8 mouse cellular contexts compared by ENCODE assay signal in genomic region chr5:38479908-38480725, GRCm38 (mm10). TPM values are rescaled to one million over a fixed set of nuclear protein-coding genes. Genes with fewer than 3 reads are reported as not detected.
DNase-seq lines count a peak whose midpoint lies in the region; ATAC-seq and TF ChIP-seq lines count a peak whose summit lies in the region.

No protein-coding gene starts in this region.

- H3K36me3 ChIP-seq in embryonic facial prominence, embryonic 14.5 days (ENCODE audit: control insufficient read depth, insufficient read depth, low read length): no peaks in the 10 kb centered on the region
- no peaks in the 10 kb centered on the region for H3K36me3 ChIP-seq in heart, postnatal 0 days (replicated peaks; ENCODE audit: control insufficient read depth, insufficient read depth, low read length)
- H3K36me3 ChIP-seq in macrophage (ENCODE audit: inconsistent target): peaks cover 15% of the 10 kb centered on the region; the same call in 1 of the 2 replicates

- H3K79me2 ChIP-seq in macrophage (ENCODE audit: inconsistent target): peaks cover 13% of the 10 kb centered on the region

- H3K27me3 ChIP-seq in embryonic facial prominence, embryonic 14.5 days (replicated peaks; ENCODE audit: control insufficient read depth, insufficient read depth, low read length): no peaks in the 10 kb centered on the region
- H3K27me3 ChIP-seq in heart, postnatal 0 days (ENCODE audit: control insufficient read depth, insufficient read depth, low read length): no peaks in the 10 kb centered on the region

- TF ChIP-seq EP300 in heart, postnatal 0 days (IDR thresholded peaks at IDR 0.05; ENCODE audit: low read depth): no peak

- ATAC-seq in embryonic facial prominence, embryonic 14.5 days (ENCODE audit: low read depth): peak; percentile 51; the same call in 1 of the 2 replicates
- peak; percentile 80 for ATAC-seq in heart, postnatal 0 days (ENCODE audit: insufficient read depth, low read depth)

- TF ChIP-seq CTCF in heart, postnatal 0 days (IDR thresholded peaks at IDR 0.05; ENCODE audit: low read depth): no peak

- peak overlapping the region; percentile 53 for H3K4me2 ChIP-seq in embryonic facial prominence, embryonic 14.5 days (ENCODE audit: low read depth, low read length)
- peak overlapping the region; percentile 66 for H3K4me2 ChIP-seq in heart, postnatal 0 days (ENCODE audit: low read depth, low read length)

- H3K9me3 ChIP-seq in embryonic facial prominence, embryonic 14.5 days (ENCODE audit: control insufficient read depth, low read length): no peaks in the 10 kb centered on the region
- no peaks in the 10 kb centered on the region for H3K9me3 ChIP-seq in heart, postnatal 0 days (replicated peaks; ENCODE audit: control insufficient read depth, low read length)

- peak overlapping the region; percentile 29 for H3K4me3 ChIP-seq in embryonic facial prominence, embryonic 14.5 days (ENCODE audit: low read depth, low read length)
- peak overlapping the region; percentile 45 for H3K4me3 ChIP-seq in heart, postnatal 0 days (ENCODE audit: low read depth, low read length)
- peak overlapping the region; percentile 65 for H3K4me3 ChIP-seq in macrophage (ENCODE audit: inconsistent target)

- H3K9ac ChIP-seq in embryonic facial prominence, embryonic 14.5 days (ENCODE audit: low read depth, low read length): peak overlapping the region; percentile 41; the same call in 1 of the 2 replicates
- H3K9ac ChIP-seq in heart, postnatal 0 days (replicated peaks; ENCODE audit: low read depth, low read length): peak overlapping the region; percentile 26; the same call in 1 of the 2 replicates

- WGBS in embryonic facial prominence, embryonic 14.5 days: 21% methylated on average over 20 of the region's 22 CpGs
- 24% methylated on average over 22 of the region's 22 CpGs for WGBS in heart, postnatal 0 days
- 30% methylated on average over 20 of the region's 22 CpGs for WGBS in macrophage (ENCODE audit: missing documents)

- 0 out of 2 replicates have a peak overlapping the region, but pooled peaks have one; percentile 8 for H3K27ac ChIP-seq in embryonic facial prominence, embryonic 14.5 days (replicated peaks; ENCODE audit: low read depth, low read length)
- peak overlapping the region; percentile 67 for H3K27ac ChIP-seq in heart, postnatal 0 days (ENCODE audit: low read depth)
- peak overlapping the region; percentile 84 for H3K27ac ChIP-seq in macrophage

- DNase-seq in CD4-positive, CD25-positive, alpha-beta regulatory T cell, adult 2 months (ENCODE audit: low read depth, low spot score): peak; percentile 83
- peak; percentile 76 for DNase-seq in adrenal gland, postnatal 25 days
- peak; percentile 79 for DNase-seq in embryonic facial prominence, embryonic 14.5 days (ENCODE audit: low spot score)
- peak; percentile 71 for DNase-seq in heart, postnatal 0 days (ENCODE audit: low spot score)
- DNase-seq in kidney, postnatal 14 days: peak; percentile 91
- peak; percentile 65 for DNase-seq in retina, postnatal 1 day
- DNase-seq in right cerebral cortex, postnatal 14 days: no peak

- H3K4me1 ChIP-seq in embryonic facial prominence, embryonic 14.5 days (ENCODE audit: control insufficient read depth, insufficient read depth, low read length): peaks cover 11% of the 10 kb centered on the region
- H3K4me1 ChIP-seq in heart, postnatal 0 days (ENCODE audit: control insufficient read depth, insufficient read depth): peaks cover 9% of the 10 kb centered on the region; the same call in 1 of the 2 replicates

RNA-seq across cellular contexts. Expression of gene Slc2a9, which starts 22.8 kb away (rescaled TPM):
- 2.7 and 2.8 TPM in 2 replicates for total RNA-seq in adrenal gland, postnatal 25 days (2021)
- polyA plus RNA-seq in embryonic facial prominence, embryonic 14.5 days (2014; fragmentation: Nextera tagmentation; extraction: Ambion mirVana): 0.56 and 0.76 TPM in 2 replicates
- 0.23 and 4.3 TPM in 2 replicates for total RNA-seq in heart, postnatal 0 days (2014; rRNA removed; ENCODE audit: low replicate concordance)
- 0.61 and 0.74 TPM in 2 replicates for polyA plus RNA-seq in heart, postnatal 0 days (2015; fragmentation: Nextera tagmentation; extraction: Ambion mirVana)
- 10 to 100 TPM in 21 of 26 experiments, 1 to 10 TPM in 5; 1.5 to 89.4 (median 23.4) TPM for total RNA-seq in macrophage (2018; cell fraction: chromatin; rRNA removed)
- 10 to 100 TPM in 17 of 26 experiments, 1 to 10 TPM in 9; 7.1 to 29.1 (median 12.3) TPM for total RNA-seq in macrophage (2018; cell fraction: cytosol; rRNA removed)
- 10 to 100 TPM in 21 of 26 experiments, 1 to 10 TPM in 5; 4.9 to 50.8 (median 19.6) TPM for total RNA-seq in macrophage (2018; cell fraction: nucleus; rRNA removed)
- 8.5 to 10.7 TPM (median 9.2 TPM) in 3 replicates for polyA plus RNA-seq in macrophage (2018)

Comparison
In these comparisons a context has a peak if more than half of its experiments do, and no peak if none do; other contexts are left out.
1. H3K27ac ChIP-seq: peak in every context shown above with its lines; median percentile 84 in macrophage; 67 in heart, postnatal 0 days; 8 in embryonic facial prominence, embryonic 14.5 days.